Mouse (Mus musculus): ENCODE results near the gene Znhit6. TPM values are rescaled to one million over a fixed set of nuclear protein-coding genes. Genes with fewer than 3 reads are reported as not detected.

Gene Znhit6
- polyA plus RNA-seq, 1 experiment from 2014 or later = 23.3 TPM

- Histone ChIP-seq H3K4me1 (peaks cover 4% of the 10 kb centered on the region), H3K27me3 (replicated peaks) (no peaks in the 10 kb centered on the region), H3K4me2 (no peak overlapping the region), H3K36me3 (peaks cover 48% of the 10 kb centered on the region), H3K9ac (no peak overlapping the region), H3K27ac (replicated peaks) (no peak overlapping the region), H3K4me3 (no peak overlapping the region), H3K9me3 (no peaks in the 10 kb centered on the region)
- no peak for ATAC-seq (ENCODE audit: extremely low read depth, insufficient number of reproducible peaks, low FRiP score, low TSS enrichment)
- WGBS = 83% methylated on average over 5 of the region's 5 CpGs
Measured at GRCm38 (mm10) chr3:145608320-145608719, 32.3 kb downstream of the Znhit6 start.

GRCm38 (mm10) chr3:145612662-145613061, 36.7 kb downstream of the Znhit6 start:
- Histone ChIP-seq H3K27me3 (replicated peaks) (no peaks in the 10 kb centered on the region), H3K4me2 (no peak overlapping the region), H3K27ac (replicated peaks) (no peak overlapping the region), H3K4me3 (no peak overlapping the region), H3K9me3 (no peaks in the 10 kb centered on the region), H3K4me1 (peaks cover 19% of the 10 kb centered on the region), H3K36me3 (peaks cover 7% of the 10 kb centered on the region; the same call in 1 of the 2 replicates), H3K9ac (no peak overlapping the region)
- WGBS = 29% methylated on average over 4 of the region's 4 CpGs
- no peak for ATAC-seq (ENCODE audit: extremely low read depth, insufficient number of reproducible peaks, low FRiP score, low TSS enrichment)

DNA sequence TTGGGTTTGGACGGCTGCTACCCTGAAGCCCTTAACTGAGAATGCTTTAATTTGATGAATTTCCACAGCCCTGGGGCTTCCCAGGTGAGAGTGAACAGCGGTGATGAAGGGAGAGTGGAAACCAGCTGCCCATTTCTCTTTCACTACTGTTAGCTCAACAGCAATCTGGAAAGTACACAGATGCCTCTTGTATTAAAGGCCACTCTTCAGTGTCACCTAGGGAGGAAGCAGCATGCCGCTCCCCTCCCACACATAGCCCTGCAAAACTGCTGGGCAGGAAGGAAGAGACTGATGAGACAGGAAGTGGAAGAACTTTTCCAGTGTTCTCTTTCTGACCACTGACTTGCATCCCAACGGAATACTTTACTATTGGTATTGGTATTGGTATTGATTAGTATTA, 37.2 kb downstream of the Znhit6 start:
- H3K4me1 ChIP-seq = peaks cover 23% of the 10 kb centered on the region
- H3K9me3 ChIP-seq = no peaks in the 10 kb centered on the region
- H3K9ac ChIP-seq = no peak overlapping the region
- no peak for ATAC-seq (ENCODE audit: extremely low read depth, insufficient number of reproducible peaks, low FRiP score, low TSS enrichment)
- H3K4me3 ChIP-seq = no peak overlapping the region
- no peaks in the 10 kb centered on the region for H3K27me3 ChIP-seq (replicated peaks)
- no peak overlapping the region for H3K4me2 ChIP-seq
- 71% methylated on average over 4 of the region's 4 CpGs for whole genome bisulfite sequencing
- H3K36me3 ChIP-seq = 0 out of 2 replicates have a peak, but pooled peaks cover 2% of the 10 kb centered on the region
- H3K27ac ChIP-seq (replicated peaks) = no peak overlapping the region

DNA sequence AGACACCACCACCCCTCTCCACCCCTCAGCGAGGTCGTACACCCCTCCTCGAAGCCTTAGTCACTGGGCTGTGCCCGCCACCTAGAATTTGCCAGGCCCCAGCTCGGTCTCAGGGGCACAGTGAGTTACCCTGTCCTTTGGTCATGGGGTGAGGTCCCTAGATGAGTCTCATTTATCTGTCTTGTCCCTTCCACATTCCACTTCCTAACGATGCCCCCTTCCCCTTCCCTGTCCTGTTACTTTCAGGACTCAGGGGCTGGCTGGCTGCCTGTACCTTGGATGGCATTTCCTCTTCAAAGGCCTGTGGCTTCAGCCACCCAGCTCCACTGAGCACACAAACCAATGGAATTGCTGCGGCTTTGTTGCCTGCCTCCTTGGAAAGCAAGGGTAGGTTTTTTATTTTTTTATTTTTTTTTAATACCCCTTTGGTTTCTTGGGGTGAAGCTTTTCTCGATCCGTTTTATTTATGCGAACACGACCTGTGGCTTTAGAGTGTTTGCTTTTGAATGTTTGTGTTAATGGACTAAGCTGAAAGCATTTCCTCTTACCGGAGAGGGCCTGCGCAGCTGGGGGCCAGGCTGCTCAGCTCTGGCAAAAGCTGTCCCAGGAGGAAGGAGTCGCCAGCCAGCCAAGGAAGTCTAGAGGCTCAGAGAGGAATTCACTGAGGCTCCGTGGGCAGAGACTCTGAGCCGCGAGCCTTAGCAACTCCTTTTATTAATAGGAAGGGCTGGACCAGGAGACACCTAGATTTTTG, 38.5 kb downstream of the Znhit6 start:
- H3K4me3 ChIP-seq = no peak overlapping the region
- WGBS = 19% methylated on average over 17 of the region's 17 CpGs
- H3K27ac ChIP-seq (replicated peaks) = peak overlapping the region; percentile 46
- no peaks in the 10 kb centered on the region for H3K9me3 ChIP-seq
- H3K9ac ChIP-seq = peak overlapping the region; percentile 47; the same call in 1 of the 2 replicates
- no peaks in the 10 kb centered on the region for H3K36me3 ChIP-seq
- H3K4me2 ChIP-seq = peak overlapping the region; percentile 29
- H3K27me3 ChIP-seq (replicated peaks) = no peaks in the 10 kb centered on the region
- H3K4me1 ChIP-seq = peaks cover 26% of the 10 kb centered on the region
- no peak for ATAC-seq (ENCODE audit: extremely low read depth, insufficient number of reproducible peaks, low FRiP score, low TSS enrichment)

GRCm38 (mm10) chr3:145618299-145618698, 42.3 kb downstream of the Znhit6 start:
- WGBS = 53% methylated on average over 9 of the region's 9 CpGs
- Histone ChIP-seq H3K36me3 (no peaks in the 10 kb centered on the region), H3K4me3 (no peak overlapping the region), H3K4me1 (peaks cover 30% of the 10 kb centered on the region), H3K27me3 (replicated peaks) (no peaks in the 10 kb centered on the region), H3K9ac (no peak overlapping the region), H3K9me3 (no peaks in the 10 kb centered on the region), H3K27ac (replicated peaks) (no peak overlapping the region), H3K4me2 (no peak overlapping the region)
- no peak for ATAC-seq (ENCODE audit: extremely low read depth, insufficient number of reproducible peaks, low FRiP score, low TSS enrichment)

DNA sequence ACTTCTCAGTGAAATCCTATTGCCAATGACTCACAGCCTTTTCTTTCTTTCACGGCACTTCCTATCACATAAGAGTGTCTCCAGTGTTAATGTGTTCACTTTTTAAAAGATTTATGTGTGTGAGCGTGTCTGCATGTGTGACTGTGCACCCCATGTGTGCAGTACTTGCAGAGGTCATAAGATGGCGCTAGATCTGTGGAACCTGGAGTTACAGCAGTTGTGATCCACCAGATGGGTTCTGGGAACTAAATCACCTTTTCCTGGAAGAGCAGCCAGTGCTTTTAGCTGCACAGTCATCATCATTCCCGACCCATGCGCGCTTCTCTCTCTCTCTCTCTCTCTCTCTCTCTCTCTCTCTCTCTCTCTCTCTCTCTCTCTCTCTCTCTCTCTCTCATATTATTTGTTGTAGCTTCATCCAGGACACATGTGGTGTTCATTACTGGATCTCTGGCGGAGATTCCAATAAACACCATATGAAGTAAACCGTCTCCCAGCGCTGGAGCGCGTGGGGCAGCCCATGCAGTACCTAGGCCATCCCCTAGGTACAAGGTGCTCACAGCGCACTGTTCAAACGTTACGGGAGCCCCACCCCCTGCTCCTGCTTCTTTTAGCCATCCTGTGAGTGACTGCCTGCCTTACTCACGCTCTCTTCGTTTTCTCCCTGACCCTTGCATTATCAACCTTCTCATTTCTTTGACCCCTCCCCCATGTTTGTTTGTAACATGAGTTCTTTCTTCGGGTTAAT, 43.8 kb downstream of the Znhit6 start:
- no peak overlapping the region for H3K4me3 ChIP-seq
- no peaks in the 10 kb centered on the region for H3K9me3 ChIP-seq
- H3K27me3 ChIP-seq (replicated peaks) = no peaks in the 10 kb centered on the region
- H3K36me3 ChIP-seq = no peaks in the 10 kb centered on the region
- ATAC-seq (ENCODE audit: extremely low read depth, insufficient number of reproducible peaks, low FRiP score, low TSS enrichment) = no peak
- H3K4me2 ChIP-seq = no peak overlapping the region
- H3K9ac ChIP-seq = no peak overlapping the region
- 90% methylated on average over 17 of the region's 17 CpGs for WGBS
- H3K27ac ChIP-seq (replicated peaks) = no peak overlapping the region
- H3K4me1 ChIP-seq = peaks cover 30% of the 10 kb centered on the region

DNA sequence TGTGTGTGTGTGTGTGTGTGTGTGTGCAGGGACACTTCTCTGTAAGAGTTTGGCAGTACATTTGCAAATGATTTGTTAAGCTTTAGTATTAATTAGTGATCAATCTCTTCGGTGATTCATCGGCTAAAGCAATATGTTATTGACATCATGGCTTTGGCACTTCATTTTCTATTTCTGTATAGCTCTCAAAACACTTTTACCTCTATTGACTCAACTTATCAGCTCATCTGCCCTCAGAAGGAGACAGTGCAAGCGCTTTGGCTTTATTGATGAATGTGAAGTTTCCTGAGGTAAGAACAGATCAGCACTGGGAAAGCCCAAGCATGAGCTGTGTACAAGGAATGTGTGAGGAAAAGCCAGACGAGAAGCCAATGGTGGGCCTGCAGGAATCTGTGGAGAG, 45.2 kb downstream of the Znhit6 start:
- WGBS = 74% methylated on average over 4 of the region's 4 CpGs
- no peak overlapping the region for H3K27ac ChIP-seq (replicated peaks)
- no peak overlapping the region for H3K9ac ChIP-seq
- H3K4me1 ChIP-seq = peaks cover 26% of the 10 kb centered on the region
- H3K4me3 ChIP-seq = no peak overlapping the region
- H3K9me3 ChIP-seq = no peaks in the 10 kb centered on the region
- H3K27me3 ChIP-seq (replicated peaks) = no peaks in the 10 kb centered on the region
- no peak for ATAC-seq (ENCODE audit: extremely low read depth, insufficient number of reproducible peaks, low FRiP score, low TSS enrichment)
- no peaks in the 10 kb centered on the region for H3K36me3 ChIP-seq
- no peak overlapping the region for H3K4me2 ChIP-seq

DNA sequence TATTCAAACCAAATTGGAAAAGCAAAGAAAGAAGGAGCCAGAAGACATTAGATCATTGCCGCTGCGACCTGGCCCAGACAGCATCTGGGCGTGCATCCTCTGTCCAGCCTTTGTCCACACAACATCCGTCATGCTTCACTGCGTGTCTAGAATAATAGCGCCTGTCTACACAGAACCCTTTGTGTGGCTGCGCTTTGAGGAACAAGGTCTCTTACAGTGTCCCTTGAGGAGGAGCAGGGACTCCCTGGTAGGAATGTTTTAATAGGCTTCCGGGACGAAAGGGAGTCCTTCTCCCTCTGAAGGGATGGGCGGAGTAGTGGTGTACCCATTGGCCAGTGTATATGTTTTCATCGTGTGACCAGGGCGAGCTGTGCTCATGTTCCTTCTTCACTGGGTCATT, 47.0 kb downstream of the Znhit6 start:
- H3K9me3 ChIP-seq = no peaks in the 10 kb centered on the region
- no peaks in the 10 kb centered on the region for H3K36me3 ChIP-seq
- H3K27me3 ChIP-seq (replicated peaks) = no peaks in the 10 kb centered on the region
- H3K4me2 ChIP-seq = no peak overlapping the region
- no peak overlapping the region for H3K4me3 ChIP-seq
- H3K27ac ChIP-seq (replicated peaks) = no peak overlapping the region
- WGBS = 80% methylated on average over 12 of the region's 12 CpGs
- ATAC-seq (ENCODE audit: extremely low read depth, insufficient number of reproducible peaks, low FRiP score, low TSS enrichment) = no peak
- H3K9ac ChIP-seq = no peak overlapping the region
- peaks cover 24% of the 10 kb centered on the region for H3K4me1 ChIP-seq

DNA sequence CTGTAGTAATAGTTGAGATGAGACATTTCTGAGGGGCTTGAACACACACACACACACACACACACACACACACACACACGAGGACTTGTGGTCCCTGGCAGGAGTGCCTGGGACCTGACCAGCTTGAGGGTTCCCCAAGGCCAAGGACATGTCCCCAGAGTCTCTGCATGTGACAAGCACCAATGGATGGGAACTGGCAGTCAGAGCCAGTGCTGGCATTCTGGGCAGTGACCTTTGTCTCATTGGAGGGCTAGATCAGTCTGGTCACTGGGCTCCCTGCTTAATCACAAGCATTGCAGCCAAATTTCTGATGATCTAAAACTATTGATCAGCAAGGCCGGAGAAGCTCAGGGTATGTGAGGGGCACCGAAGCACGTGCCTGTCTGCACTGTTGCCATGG, 48.8 kb downstream of the Znhit6 start:
- Histone ChIP-seq H3K4me3 (no peak overlapping the region), H3K4me1 (peaks cover 27% of the 10 kb centered on the region), H3K9me3 (no peaks in the 10 kb centered on the region), H3K9ac (no peak overlapping the region), H3K4me2 (no peak overlapping the region), H3K27ac (replicated peaks) (no peak overlapping the region), H3K27me3 (replicated peaks) (no peaks in the 10 kb centered on the region), H3K36me3 (no peaks in the 10 kb centered on the region)
- no peak for ATAC-seq (ENCODE audit: extremely low read depth, insufficient number of reproducible peaks, low FRiP score, low TSS enrichment)
- 85% methylated on average over 4 of the region's 4 CpGs for WGBS

DNA sequence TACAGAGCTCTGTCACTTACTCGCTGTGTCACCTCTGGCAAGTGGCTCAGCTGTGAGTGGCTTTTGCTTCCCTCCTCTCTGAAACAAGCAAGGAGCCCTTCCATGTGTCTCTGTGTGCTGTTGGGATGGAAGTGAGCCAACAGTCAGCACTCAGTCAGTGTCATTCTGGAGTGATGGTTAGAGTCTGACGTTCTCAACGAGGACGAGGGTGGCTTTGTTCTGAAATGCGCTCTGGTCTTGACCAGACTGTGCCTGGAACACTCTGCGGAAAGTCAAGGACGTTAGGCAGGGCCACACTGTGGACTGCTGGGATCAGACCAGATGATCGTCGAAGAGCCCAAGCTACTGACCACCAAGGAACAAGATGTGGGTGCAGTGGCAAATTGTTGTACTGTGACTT, 49.5 kb downstream of the Znhit6 start:
- ATAC-seq (ENCODE audit: extremely low read depth, insufficient number of reproducible peaks, low FRiP score, low TSS enrichment) = no peak
- Histone ChIP-seq H3K4me3 (no peak overlapping the region), H3K9me3 (no peaks in the 10 kb centered on the region), H3K27me3 (replicated peaks) (no peaks in the 10 kb centered on the region), H3K9ac (no peak overlapping the region), H3K4me2 (no peak overlapping the region), H3K36me3 (no peaks in the 10 kb centered on the region), H3K27ac (replicated peaks) (no peak overlapping the region), H3K4me1 (peaks cover 27% of the 10 kb centered on the region)
- WGBS = 59% methylated on average over 9 of the region's 9 CpGs

GRCm38 (mm10) chr3:145626063-145626462, 50.1 kb downstream of the Znhit6 start:
- Histone ChIP-seq H3K4me1 (peaks cover 27% of the 10 kb centered on the region), H3K27me3 (replicated peaks) (no peaks in the 10 kb centered on the region), H3K36me3 (no peaks in the 10 kb centered on the region), H3K4me2 (no peak overlapping the region), H3K4me3 (no peak overlapping the region), H3K9ac (no peak overlapping the region), H3K9me3 (no peaks in the 10 kb centered on the region), H3K27ac (replicated peaks) (no peak overlapping the region)
- ATAC-seq (ENCODE audit: extremely low read depth, insufficient number of reproducible peaks, low FRiP score, low TSS enrichment) = no peak
- 80% methylated on average over 1 of the region's 1 CpGs for WGBS

DNA sequence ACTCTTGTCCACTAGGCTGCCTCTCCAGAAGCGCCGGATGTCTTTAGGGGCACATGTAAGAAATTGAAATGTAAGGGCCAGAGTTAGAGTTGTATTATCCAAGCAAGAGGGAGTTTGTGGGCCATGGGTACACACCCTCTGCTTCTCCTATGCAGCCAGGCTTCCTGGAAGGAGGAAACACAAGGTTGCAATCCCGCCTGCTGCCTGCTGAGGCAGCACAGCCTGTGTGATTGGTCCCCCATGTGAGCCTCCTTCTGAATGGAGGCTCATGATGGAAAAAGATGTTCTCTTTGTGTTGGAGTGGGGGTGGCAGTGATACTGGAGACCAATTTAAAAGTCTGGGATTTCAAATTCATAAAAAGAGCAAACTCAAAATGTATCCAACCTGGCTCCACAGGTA, 51.8 kb downstream of the Znhit6 start:
- Histone ChIP-seq H3K4me2 (no peak overlapping the region), H3K27ac (replicated peaks) (no peak overlapping the region), H3K4me3 (no peak overlapping the region), H3K9me3 (no peaks in the 10 kb centered on the region), H3K36me3 (no peaks in the 10 kb centered on the region), H3K27me3 (replicated peaks) (no peaks in the 10 kb centered on the region), H3K9ac (no peak overlapping the region), H3K4me1 (peaks cover 24% of the 10 kb centered on the region)
- no peak for ATAC-seq (ENCODE audit: extremely low read depth, insufficient number of reproducible peaks, low FRiP score, low TSS enrichment)
- 75% methylated on average over 3 of the region's 3 CpGs for WGBS

Data from heart, embryonic 13.5 days (tissue).